Mouse (Mus musculus): ENCODE results near the gene Tmem132c. TPM values are rescaled to one million over a fixed set of nuclear protein-coding genes. Genes with fewer than 3 reads are reported as not detected.

Gene Tmem132c
- polyA plus RNA-seq, 1 experiment = not detected

- TF ChIP-seq POLR2A (IDR thresholded peaks at IDR 0.05; ENCODE audit: insufficient read depth, low read depth, low read length) (no peak), CTCF (IDR thresholded peaks at IDR 0.05; ENCODE audit: insufficient read depth, low read depth, low read length) (no peak)
- Histone ChIP-seq H3K4me1 (ENCODE audit: control insufficient read depth, insufficient read depth, low read length) (peaks cover 5% of the 10 kb centered on the region), H3K27ac (ENCODE audit: insufficient read depth, low read depth, low read length) (no peak overlapping the region), H3K4me3 (ENCODE audit: insufficient read depth, low read depth, low read length) (no peak overlapping the region)
- 17% methylated on average over 12 of the region's 12 CpGs for WGBS
Observed at GRCm38 (mm10) chr5:127499151-127499827, 257.7 kb downstream of the Tmem132c start.

- H3K4me1 ChIP-seq (ENCODE audit: control insufficient read depth, insufficient read depth, low read length) = no peaks in the 10 kb centered on the region
- WGBS = 30% methylated on average over 7 of the region's 7 CpGs
- no peak for TF ChIP-seq CTCF (IDR thresholded peaks at IDR 0.05; ENCODE audit: insufficient read depth, low read depth, low read length)
- no peak for TF ChIP-seq POLR2A (IDR thresholded peaks at IDR 0.05; ENCODE audit: insufficient read depth, low read depth, low read length)
- H3K27ac ChIP-seq (ENCODE audit: insufficient read depth, low read depth, low read length) = no peak overlapping the region
- H3K4me3 ChIP-seq (ENCODE audit: insufficient read depth, low read depth, low read length) = no peak overlapping the region
Observed at GRCm38 (mm10) chr5:127502838-127503237, 261.2 kb downstream of the Tmem132c start.

GRCm38 (mm10) chr5:127505697-127506096 is 264.1 kb downstream of the Tmem132c start:
- Histone ChIP-seq H3K4me1 (ENCODE audit: control insufficient read depth, insufficient read depth, low read length) (no peaks in the 10 kb centered on the region), H3K4me3 (ENCODE audit: insufficient read depth, low read depth, low read length) (no peak overlapping the region), H3K27ac (ENCODE audit: insufficient read depth, low read depth, low read length) (no peak overlapping the region)
- TF ChIP-seq POLR2A (IDR thresholded peaks at IDR 0.05; ENCODE audit: insufficient read depth, low read depth, low read length) (no peak), CTCF (IDR thresholded peaks at IDR 0.05; ENCODE audit: insufficient read depth, low read depth, low read length) (no peak)
- 78% methylated on average over 6 of the region's 6 CpGs for WGBS

GRCm38 (mm10) chr5:127511653-127512052 is 270.0 kb downstream of the Tmem132c start:
- no peak for TF ChIP-seq POLR2A (IDR thresholded peaks at IDR 0.05; ENCODE audit: insufficient read depth, low read depth, low read length)
- no peak for TF ChIP-seq CTCF (IDR thresholded peaks at IDR 0.05; ENCODE audit: insufficient read depth, low read depth, low read length)
- no peak overlapping the region for H3K27ac ChIP-seq (ENCODE audit: insufficient read depth, low read depth, low read length)
- 0 out of 2 replicates have a peak, but pooled peaks cover 3% of the 10 kb centered on the region for H3K4me1 ChIP-seq (ENCODE audit: control insufficient read depth, insufficient read depth, low read length)
- WGBS = 89% methylated on average over 6 of the region's 6 CpGs
- H3K4me3 ChIP-seq (ENCODE audit: insufficient read depth, low read depth, low read length) = no peak overlapping the region

- WGBS = 47% methylated on average over 9 of the region's 9 CpGs
- TF ChIP-seq POLR2A (IDR thresholded peaks at IDR 0.05; ENCODE audit: insufficient read depth, low read depth, low read length) (no peak), CTCF (IDR thresholded peaks at IDR 0.05; ENCODE audit: insufficient read depth, low read depth, low read length) (no peak)
Observed at GRCm38 (mm10) chr5:127515960-127516359, 274.4 kb downstream of the Tmem132c start.

GRCm38 (mm10) chr5:127522744-127523476 is 281.3 kb downstream of the Tmem132c start:
- H3K4me3 ChIP-seq (ENCODE audit: insufficient read depth, low read depth, low read length) = no peak overlapping the region
- no peaks in the 10 kb centered on the region for H3K4me1 ChIP-seq (ENCODE audit: control insufficient read depth, insufficient read depth, low read length)
- H3K27ac ChIP-seq (ENCODE audit: insufficient read depth, low read depth, low read length) = no peak overlapping the region
- WGBS = 50% methylated on average over 9 of the region's 9 CpGs
- peak; percentile 45 for TF ChIP-seq CTCF (IDR thresholded peaks at IDR 0.05; ENCODE audit: insufficient read depth, low read depth, low read length)
- no peak for TF ChIP-seq POLR2A (IDR thresholded peaks at IDR 0.05; ENCODE audit: insufficient read depth, low read depth, low read length)

More at GRCm38 (mm10) chr5:127515960-127516359, 274.4 kb downstream of the Tmem132c start:
- Histone ChIP-seq H3K27ac (ENCODE audit: insufficient read depth, low read depth, low read length) (no peak overlapping the region), H3K4me1 (ENCODE audit: control insufficient read depth, insufficient read depth, low read length) (0 out of 2 replicates have a peak, but pooled peaks cover 3% of the 10 kb centered on the region), H3K4me3 (ENCODE audit: insufficient read depth, low read depth, low read length) (no peak overlapping the region)

- H3K27ac ChIP-seq (ENCODE audit: insufficient read depth, low read depth, low read length) = no peak overlapping the region
- 86% methylated on average over 10 of the region's 10 CpGs for WGBS
- H3K4me1 ChIP-seq (ENCODE audit: control insufficient read depth, insufficient read depth, low read length) = no peaks in the 10 kb centered on the region
- no peak for TF ChIP-seq CTCF (IDR thresholded peaks at IDR 0.05; ENCODE audit: insufficient read depth, low read depth, low read length)
- TF ChIP-seq POLR2A (IDR thresholded peaks at IDR 0.05; ENCODE audit: insufficient read depth, low read depth, low read length) = no peak
- H3K4me3 ChIP-seq (ENCODE audit: insufficient read depth, low read depth, low read length) = no peak overlapping the region
Observed at GRCm38 (mm10) chr5:127527344-127527974, 285.9 kb downstream of the Tmem132c start.

GRCm38 (mm10) chr5:127537508-127537907 is 295.9 kb downstream of the Tmem132c start:
- WGBS = 72% methylated on average over 2 of the region's 2 CpGs
- Histone ChIP-seq H3K4me3 (ENCODE audit: insufficient read depth, low read depth, low read length) (no peak overlapping the region), H3K27ac (ENCODE audit: insufficient read depth, low read depth, low read length) (no peak overlapping the region), H3K4me1 (ENCODE audit: control insufficient read depth, insufficient read depth, low read length) (peaks cover 10% of the 10 kb centered on the region)
- no peak for TF ChIP-seq POLR2A (IDR thresholded peaks at IDR 0.05; ENCODE audit: insufficient read depth, low read depth, low read length)
- TF ChIP-seq CTCF (IDR thresholded peaks at IDR 0.05; ENCODE audit: insufficient read depth, low read depth, low read length) = no peak

GRCm38 (mm10) chr5:127546585-127546991 is 305.0 kb downstream of the Tmem132c start:
- H3K4me3 ChIP-seq (ENCODE audit: insufficient read depth, low read depth, low read length) = no peak overlapping the region
- WGBS = 65% methylated on average over 5 of the region's 5 CpGs
- no peak overlapping the region for H3K27ac ChIP-seq (ENCODE audit: insufficient read depth, low read depth, low read length)

More at GRCm38 (mm10) chr5:127546585-127546991, 305.0 kb downstream of the Tmem132c start:
- TF ChIP-seq POLR2A (IDR thresholded peaks at IDR 0.05; ENCODE audit: insufficient read depth, low read depth, low read length) = no peak
- no peak for TF ChIP-seq CTCF (IDR thresholded peaks at IDR 0.05; ENCODE audit: insufficient read depth, low read depth, low read length)
- no peaks in the 10 kb centered on the region for H3K4me1 ChIP-seq (ENCODE audit: control insufficient read depth, insufficient read depth, low read length)

Measured in olfactory bulb, adult 2 months (tissue).